Mouse (Mus musculus) hindbrain, embryonic 13.5 days (tissue): Measurements from ENCODE around the gene Sh3kbp1. TPM values are rescaled to one million over a fixed set of nuclear protein-coding genes. Genes with fewer than 3 reads are reported as not detected.
A peak's percentile ranks its signal among the peaks of the same experiment; 100 is the strongest.

Experiments used
- ATAC-seq: fragments of 200-750 bp; cut with Nextera tagmentation; 2 replicates; pipeline ENCODE4 v1.8.0; 2017; ENCODE audit warnings: moderate TSS enrichment; ENCODE audit not compliant: low FRiP score
- H3K27ac ChIP-seq: fragments of 300-500 bp; sonication (generic); 2 replicates; pipeline ENCODE4 v1.5.1; 2015; ENCODE audit warnings: inconsistent platforms, mild to moderate bottlenecking, moderate library complexity
- H3K27me3 ChIP-seq: fragments of 300-500 bp; sonication (generic); 2 replicates; pipeline ENCODE4 v1.6.1; 2015; ENCODE audit warnings: mild to moderate bottlenecking, inconsistent platforms
- H3K36me3 ChIP-seq: fragments of 300-500 bp; sonication (generic); 2 replicates; pipeline ENCODE4 v1.6.1; 2015; ENCODE audit warnings: mild to moderate bottlenecking, inconsistent platforms
- H3K4me1 ChIP-seq: fragments of 300-500 bp; sonication (generic); replicated peaks from 2 replicates; pipeline ENCODE4 v1.6.1; 2015; ENCODE audit warnings: inconsistent platforms
- H3K4me2 ChIP-seq: fragments of 300-500 bp; sonication (generic); 2 replicates; pipeline ENCODE4 v1.6.1; 2015; ENCODE audit warnings: inconsistent platforms, mild to moderate bottlenecking, moderate library complexity
- H3K4me3 ChIP-seq: fragments of 300-500 bp; sonication (generic); 2 replicates; pipeline ENCODE4 v1.5.1; 2015; ENCODE audit warnings: mild to moderate bottlenecking, inconsistent platforms
- H3K9ac ChIP-seq: fragments of 300-500 bp; sonication (generic); 2 replicates; pipeline ENCODE4 v1.6.1; 2015; ENCODE audit warnings: mild to moderate bottlenecking, inconsistent platforms
- H3K9me3 ChIP-seq: fragments of 300-500 bp; sonication (generic); 2 replicates; pipeline ENCODE4 v1.6.1; 2016; ENCODE audit warnings: inconsistent platforms
- WGBS: fragments of 180-500 bp; shearing (Covaris S2); methylation state at CpG from one replicate; pipeline ENCODE4 v1.1.7; 2015; 5-methylcytosine and 5-hydroxymethylcytosine counted together
- polyA plus RNA-seq: library from polyadenylated mRNA; unstranded; fragments of >200 nt; fragmentation: Nextera tagmentation; extraction: Ambion mirVana; gene quantifications from 2 replicates; pipeline ENCODE4 v1.2.1, GENCODE M21; 2015

Sh3kbp1 gene
- polyA plus RNA-seq, 1 experiment from 2014 or later: 45.4 TPM

DNA sequence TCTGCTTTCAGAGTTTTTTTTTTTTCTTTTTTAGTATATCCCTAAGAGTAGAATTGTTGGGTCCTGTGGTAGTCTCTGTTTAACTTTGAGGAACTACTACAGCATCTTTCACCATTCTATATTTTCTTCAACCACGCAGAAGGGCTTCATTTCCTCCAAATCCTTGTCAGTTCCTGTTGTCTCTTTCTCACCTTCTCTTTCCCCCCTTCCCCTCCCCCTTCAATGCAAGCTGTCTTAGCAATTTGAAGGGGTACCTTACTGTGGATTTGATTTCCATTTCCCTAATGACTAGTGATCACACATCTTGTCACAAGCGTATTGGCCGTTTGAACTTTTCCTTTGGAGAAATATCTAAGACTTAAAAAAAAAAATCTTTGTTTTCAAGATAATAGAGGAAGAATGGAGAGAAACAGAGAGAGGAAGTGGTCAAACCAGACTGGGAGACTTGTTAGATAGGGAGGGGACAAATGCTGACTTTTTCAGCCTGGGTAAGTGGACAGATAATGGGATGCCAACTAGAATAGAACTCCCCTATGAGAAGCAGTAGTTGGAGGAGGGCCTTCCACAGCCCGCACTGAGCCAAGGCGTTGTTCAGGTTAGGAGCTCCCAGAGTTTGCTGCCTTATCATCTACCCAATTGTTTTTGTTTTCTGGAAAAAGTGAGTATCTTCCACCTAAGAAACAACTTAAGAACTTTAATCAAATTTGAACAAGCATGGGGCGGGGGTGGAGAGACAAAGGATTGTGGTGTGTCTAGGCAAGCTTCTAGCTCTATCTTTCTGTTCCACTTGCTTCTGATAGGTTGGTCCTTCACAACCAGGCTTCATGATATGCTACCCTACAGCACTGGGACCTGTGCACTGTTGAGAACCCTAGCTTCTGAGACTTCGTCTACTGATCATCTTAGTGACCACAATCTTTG lies 130.1 kb downstream of the Sh3kbp1 start:
- Histone ChIP-seq H3K9me3 (no peaks in the 10 kb centered on the region), H3K4me2 (no peak overlapping the region), H3K9ac (no peak overlapping the region), H3K4me3 (no peak overlapping the region), H3K27ac (no peak overlapping the region), H3K4me1 (no peaks in the 10 kb centered on the region), H3K36me3 (no peaks in the 10 kb centered on the region), H3K27me3 (0 out of 2 replicates have a peak, but pooled peaks cover 3% of the 10 kb centered on the region)
- 91% methylated on average over 7 of the region's 7 CpGs for WGBS
- ATAC-seq: no peak

DNA sequence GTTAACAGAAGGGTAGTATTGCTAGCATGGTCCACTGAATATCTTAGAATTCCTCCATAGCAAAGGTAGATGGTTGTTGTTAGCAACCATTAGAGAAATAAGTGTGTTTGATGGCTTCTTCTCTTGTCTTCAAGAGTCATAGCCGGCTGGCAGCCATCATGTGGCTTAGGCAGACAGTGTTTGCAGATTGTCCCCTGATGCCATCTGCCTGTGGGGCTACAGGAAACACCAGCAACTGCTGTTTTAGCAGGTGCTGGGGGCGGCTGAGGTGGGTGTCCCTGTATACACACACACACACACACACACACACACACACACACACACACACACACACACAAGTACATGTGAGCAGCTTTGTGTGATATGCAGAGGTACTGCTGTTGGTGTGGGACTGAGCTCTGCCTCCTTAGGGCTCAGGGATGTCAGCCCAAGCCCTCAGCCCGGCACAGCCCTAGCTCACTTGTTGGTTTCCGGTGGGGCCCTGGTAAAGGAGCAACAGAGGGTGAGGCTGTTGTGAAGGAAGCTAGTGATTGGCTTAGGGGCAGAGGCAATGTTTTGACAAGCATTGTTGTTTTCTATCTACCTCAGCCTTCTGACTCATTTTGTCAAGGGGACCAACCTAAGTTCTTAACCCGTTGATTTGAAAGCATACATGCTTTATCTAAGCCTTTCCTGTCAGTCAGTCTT lies 130.9 kb downstream of the Sh3kbp1 start:
- WGBS: 86% methylated on average over 5 of the region's 5 CpGs
- no peak overlapping the region for H3K9ac ChIP-seq

DNA sequence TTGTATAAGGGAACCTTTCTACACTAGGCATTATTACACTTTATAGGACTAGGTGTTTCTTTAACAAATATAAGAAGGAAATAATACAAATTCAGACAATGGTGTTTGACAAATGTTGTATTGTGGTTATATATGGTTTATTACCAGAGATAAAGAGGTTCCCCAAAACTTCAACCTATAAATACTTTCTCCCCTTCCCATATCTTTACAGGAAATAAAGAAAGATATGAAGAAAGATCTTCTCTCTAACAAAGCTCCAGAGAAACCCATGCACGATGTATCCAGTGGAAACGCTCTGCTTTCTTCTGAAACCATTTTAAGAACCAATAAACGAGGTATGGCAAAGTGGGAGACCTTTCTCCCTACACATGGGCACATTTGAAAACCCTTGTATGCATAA lies 136.7 kb downstream of the Sh3kbp1 start:
- Histone ChIP-seq H3K4me3 (no peak overlapping the region), H3K27me3 (no peaks in the 10 kb centered on the region), H3K4me2 (no peak overlapping the region), H3K9ac (no peak overlapping the region), H3K4me1 (no peaks in the 10 kb centered on the region), H3K36me3 (no peaks in the 10 kb centered on the region), H3K9me3 (no peaks in the 10 kb centered on the region), H3K27ac (no peak overlapping the region)
- 86% methylated on average over 3 of the region's 3 CpGs for WGBS
- ATAC-seq: no peak

More for the DNA sequence above, 130.9 kb downstream of the Sh3kbp1 start:
- no peaks in the 10 kb centered on the region for H3K9me3 ChIP-seq
- no peak overlapping the region for H3K4me3 ChIP-seq
- H3K27ac ChIP-seq: no peak overlapping the region
- ATAC-seq: no peak
- H3K27me3 ChIP-seq: 0 out of 2 replicates have a peak, but pooled peaks cover 3% of the 10 kb centered on the region
- no peaks in the 10 kb centered on the region for H3K4me1 ChIP-seq
- no peak overlapping the region for H3K4me2 ChIP-seq
- H3K36me3 ChIP-seq: no peaks in the 10 kb centered on the region

DNA sequence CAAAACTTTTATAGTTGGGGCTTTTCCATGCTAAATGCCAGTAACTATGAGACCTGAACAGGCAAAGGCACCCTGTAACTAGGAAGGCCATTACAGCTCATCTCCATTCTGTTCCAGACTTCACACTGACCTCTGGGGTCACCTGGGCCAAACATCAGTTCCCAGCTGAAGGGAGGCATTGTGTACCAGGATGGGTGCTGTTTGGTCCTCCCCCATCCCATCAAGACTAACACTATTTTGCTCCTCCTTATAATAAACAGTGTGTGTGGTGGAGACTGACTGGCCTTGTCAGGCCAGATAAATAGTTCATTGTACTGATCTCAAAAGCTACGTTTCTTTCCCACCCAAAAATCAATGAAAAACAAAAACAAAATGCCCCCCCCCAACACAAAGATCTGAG lies 138.8 kb downstream of the Sh3kbp1 start:
- H3K9ac ChIP-seq: no peak overlapping the region
- H3K4me1 ChIP-seq: no peaks in the 10 kb centered on the region
- no peaks in the 10 kb centered on the region for H3K9me3 ChIP-seq
- no peak overlapping the region for H3K4me2 ChIP-seq
- H3K4me3 ChIP-seq: no peak overlapping the region
- H3K27me3 ChIP-seq: peaks cover 4% of the 10 kb centered on the region; the same call in 1 of the 2 replicates
- no peaks in the 10 kb centered on the region for H3K36me3 ChIP-seq
- no peak for ATAC-seq
- no peak overlapping the region for H3K27ac ChIP-seq
- 40% methylated on average over 1 of the region's 1 CpGs for WGBS

DNA sequence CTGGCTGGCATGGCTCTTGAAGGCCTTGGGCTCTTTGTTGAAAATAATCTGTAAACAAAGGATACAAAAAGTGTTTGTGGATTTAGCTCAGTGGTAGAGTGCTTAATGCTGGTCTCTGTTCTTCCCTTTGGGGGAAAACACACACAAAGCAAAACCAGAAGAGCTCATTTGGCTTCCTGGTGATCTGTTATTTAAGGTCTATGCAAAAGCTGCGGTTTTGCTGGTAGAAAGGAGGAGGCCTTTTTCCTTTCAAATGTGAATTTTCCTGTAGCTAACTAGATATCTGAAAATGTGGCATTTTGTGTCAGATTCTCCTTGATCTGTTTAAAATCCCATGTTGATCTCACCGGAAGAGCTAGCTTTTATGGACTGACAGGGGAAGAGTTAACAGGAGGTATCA lies 141.9 kb downstream of the Sh3kbp1 start:
- Histone ChIP-seq H3K36me3 (no peaks in the 10 kb centered on the region), H3K4me1 (no peaks in the 10 kb centered on the region), H3K27ac (no peak overlapping the region), H3K27me3 (peaks cover 16% of the 10 kb centered on the region; the same call in 1 of the 2 replicates), H3K4me2 (no peak overlapping the region), H3K9me3 (no peaks in the 10 kb centered on the region), H3K9ac (no peak overlapping the region), H3K4me3 (no peak overlapping the region)
- 56% methylated on average over 2 of the region's 2 CpGs for whole genome bisulfite sequencing
- ATAC-seq: no peak

DNA sequence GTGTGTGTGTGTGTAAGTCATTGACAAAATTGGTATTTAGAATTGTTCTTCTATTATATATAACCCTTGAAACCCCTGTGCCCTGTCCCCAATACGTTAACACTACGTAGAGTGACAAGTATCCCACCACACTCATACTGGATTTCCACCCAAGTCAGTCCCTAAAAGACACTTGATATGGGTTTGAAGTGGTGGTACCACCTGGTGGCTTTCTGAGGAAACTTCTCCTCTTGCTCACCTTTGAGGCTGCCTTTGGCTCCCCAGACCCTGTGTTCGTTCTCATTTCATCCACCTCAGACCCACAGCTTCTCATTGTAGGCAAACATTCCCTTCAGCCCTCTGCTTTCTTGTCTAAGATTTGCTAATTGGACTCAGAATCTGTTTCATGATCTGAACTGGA lies 142.7 kb downstream of the Sh3kbp1 start:
- Histone ChIP-seq H3K36me3 (no peaks in the 10 kb centered on the region), H3K9me3 (no peaks in the 10 kb centered on the region), H3K4me2 (no peak overlapping the region), H3K4me3 (no peak overlapping the region), H3K9ac (no peak overlapping the region), H3K27me3 (peaks cover 16% of the 10 kb centered on the region; the same call in 1 of the 2 replicates), H3K27ac (no peak overlapping the region), H3K4me1 (no peaks in the 10 kb centered on the region)
- ATAC-seq: no peak
- 94% methylated on average over 3 of the region's 3 CpGs for WGBS

DNA sequence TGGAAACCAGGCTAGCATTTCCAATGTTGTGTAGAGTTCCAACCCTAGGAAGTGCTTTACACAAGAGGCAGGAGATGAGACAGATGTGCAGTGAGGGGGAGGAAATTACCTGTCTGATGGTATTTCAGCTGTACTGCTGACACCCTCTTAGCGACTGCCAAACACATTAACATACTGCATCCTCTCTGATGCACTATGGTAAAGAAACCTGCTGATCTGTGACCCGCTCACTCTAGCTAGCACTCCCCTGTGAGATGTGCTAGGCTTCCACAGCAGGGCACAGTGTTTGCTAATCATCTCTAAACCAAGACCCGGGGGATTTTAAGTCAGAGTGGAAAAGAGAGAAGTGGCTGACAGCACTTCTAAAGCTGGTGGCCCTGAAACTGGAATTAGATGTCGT lies 145.1 kb downstream of the Sh3kbp1 start:
- Histone ChIP-seq H3K4me3 (no peak overlapping the region), H3K4me2 (no peak overlapping the region), H3K9me3 (no peaks in the 10 kb centered on the region), H3K27ac (no peak overlapping the region), H3K4me1 (no peaks in the 10 kb centered on the region), H3K27me3 (peaks cover 16% of the 10 kb centered on the region; the same call in 1 of the 2 replicates), H3K36me3 (no peaks in the 10 kb centered on the region), H3K9ac (no peak overlapping the region)
- 59% methylated on average over 4 of the region's 4 CpGs for WGBS
- ATAC-seq: no peak

DNA sequence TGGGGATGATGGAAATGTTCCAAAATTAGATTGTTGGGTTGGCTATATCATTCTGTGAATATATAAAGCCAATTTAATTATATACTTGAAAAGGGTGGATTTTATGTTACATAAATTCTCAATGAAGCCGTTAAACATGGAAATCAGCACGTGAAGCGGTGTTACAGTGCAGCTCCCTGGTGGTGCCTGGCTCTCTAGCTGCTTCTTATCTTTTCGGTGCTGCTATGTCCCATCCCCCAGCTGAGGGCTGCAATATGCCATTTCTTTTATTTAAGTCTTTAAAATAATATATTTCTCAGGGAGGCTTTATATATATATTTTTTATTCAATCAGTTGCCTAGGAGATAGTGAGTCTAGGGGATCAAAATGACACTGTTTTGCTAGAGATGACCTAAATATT lies 148.0 kb downstream of the Sh3kbp1 start:
- Histone ChIP-seq H3K27ac (peak overlapping the region; percentile 35; the same call in 1 of the 2 replicates), H3K27me3 (peaks cover 19% of the 10 kb centered on the region; the same call in 1 of the 2 replicates), H3K4me1 (no peaks in the 10 kb centered on the region), H3K4me3 (no peak overlapping the region), H3K9ac (no peak overlapping the region), H3K9me3 (no peaks in the 10 kb centered on the region), H3K4me2 (no peak overlapping the region), H3K36me3 (no peaks in the 10 kb centered on the region)
- ATAC-seq: no peak
- WGBS: 70% methylated on average over 4 of the region's 4 CpGs

DNA sequence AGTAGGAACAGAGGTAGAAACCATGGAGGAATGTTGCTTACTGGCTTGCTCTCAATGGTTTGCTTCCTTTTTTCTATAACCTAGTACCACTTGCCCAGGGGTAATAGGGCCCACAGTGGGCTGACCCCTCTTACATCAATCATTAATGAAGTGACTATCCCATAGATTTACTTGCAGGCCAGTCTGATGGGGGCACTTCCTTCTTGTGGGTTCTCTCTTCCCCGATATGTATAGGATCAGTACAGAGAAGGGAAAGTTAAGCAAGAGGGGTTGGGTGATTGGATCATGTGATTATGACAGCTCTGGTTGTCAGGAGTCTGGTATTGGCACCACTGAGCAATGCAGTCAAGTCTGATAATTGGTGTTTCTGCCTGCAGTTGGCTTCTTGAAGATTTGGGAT lies 151.7 kb downstream of the Sh3kbp1 start:
- Histone ChIP-seq H3K9me3 (no peaks in the 10 kb centered on the region), H3K36me3 (no peaks in the 10 kb centered on the region), H3K4me1 (no peaks in the 10 kb centered on the region), H3K4me2 (no peak overlapping the region), H3K4me3 (no peak overlapping the region), H3K9ac (no peak overlapping the region), H3K27me3 (peaks cover 6% of the 10 kb centered on the region; the same call in 1 of the 2 replicates), H3K27ac (no peak overlapping the region)
- whole genome bisulfite sequencing: 100% methylated on average over 1 of the region's 1 CpGs
- ATAC-seq: no peak

DNA sequence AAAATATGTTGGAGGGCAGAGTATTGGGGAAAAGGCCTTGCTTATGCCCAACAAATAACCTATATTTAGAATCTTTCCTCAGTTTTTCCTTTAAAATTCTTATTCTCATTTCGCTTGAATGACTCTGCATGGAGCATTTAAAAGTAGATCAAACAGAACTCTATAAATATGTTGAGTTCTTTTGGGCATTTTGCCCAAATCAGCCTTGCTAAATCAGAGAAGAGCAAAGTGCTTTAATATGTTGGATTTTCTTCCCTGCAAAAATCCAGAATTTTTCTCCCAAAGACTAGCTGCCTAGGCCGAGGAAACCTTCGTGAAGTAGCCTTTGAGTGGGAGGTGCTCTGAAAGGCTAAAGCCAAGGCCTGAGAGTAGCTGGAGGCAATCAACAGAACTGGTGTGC lies 163.4 kb downstream of the Sh3kbp1 start:
- Histone ChIP-seq H3K9ac (no peak overlapping the region), H3K4me2 (no peak overlapping the region), H3K27me3 (0 out of 2 replicates have a peak, but pooled peaks cover 5% of the 10 kb centered on the region), H3K4me1 (no peaks in the 10 kb centered on the region), H3K4me3 (no peak overlapping the region), H3K9me3 (no peaks in the 10 kb centered on the region), H3K36me3 (no peaks in the 10 kb centered on the region), H3K27ac (no peak overlapping the region)
- no peak for ATAC-seq
- 61% methylated on average over 3 of the region's 3 CpGs for WGBS

DNA sequence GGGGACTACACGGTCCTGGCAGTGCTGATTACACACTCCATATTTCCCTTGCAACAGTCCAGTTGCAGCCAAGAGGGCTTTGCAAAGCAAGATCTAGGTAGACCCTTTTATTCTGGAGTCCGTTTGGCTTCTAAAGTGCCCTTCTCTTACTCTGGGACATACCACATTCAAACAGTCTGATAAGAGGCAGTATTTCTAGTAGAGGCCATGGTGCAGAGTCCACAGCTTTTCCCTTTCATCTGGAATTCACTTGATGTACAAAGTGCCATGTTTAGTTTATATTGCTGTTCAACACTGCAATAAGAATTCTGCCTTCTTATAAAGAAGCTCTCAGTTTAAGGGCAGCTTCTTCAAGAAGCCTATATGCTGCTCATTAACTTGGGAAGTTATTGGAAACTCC lies 168.5 kb downstream of the Sh3kbp1 start:
- H3K27me3 ChIP-seq: peaks cover 12% of the 10 kb centered on the region; the same call in 1 of the 2 replicates
- H3K4me1 ChIP-seq: no peaks in the 10 kb centered on the region
- no peak overlapping the region for H3K27ac ChIP-seq
- H3K4me3 ChIP-seq: no peak overlapping the region
- H3K9me3 ChIP-seq: no peaks in the 10 kb centered on the region
- H3K9ac ChIP-seq: no peak overlapping the region
- H3K36me3 ChIP-seq: no peaks in the 10 kb centered on the region
- no peak overlapping the region for H3K4me2 ChIP-seq
- 78% methylated on average over 2 of the region's 2 CpGs for WGBS
- ATAC-seq: no peak

DNA sequence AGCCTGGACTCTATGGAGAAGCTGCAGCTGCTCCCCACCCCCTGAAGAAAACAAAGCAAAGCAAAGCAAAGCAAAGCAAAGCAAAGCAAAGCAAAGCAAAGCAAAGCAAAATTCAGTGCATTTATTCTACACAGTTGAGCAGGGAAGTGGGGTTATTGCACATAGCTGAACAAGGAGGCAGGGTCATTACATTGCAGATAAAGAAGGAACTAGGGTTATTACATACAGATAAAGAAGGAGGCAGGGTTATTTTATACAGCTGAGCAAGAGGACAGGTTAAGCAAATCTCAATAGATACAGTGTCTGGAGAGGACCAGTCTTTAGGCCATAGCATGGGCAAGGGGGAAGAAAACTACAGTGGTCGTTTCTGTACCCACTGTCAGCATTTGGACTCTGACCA lies 177.3 kb downstream of the Sh3kbp1 start:
- WGBS: 82% methylated on average over 1 of the region's 1 CpGs

More for the DNA sequence above, 177.3 kb downstream of the Sh3kbp1 start:
- Histone ChIP-seq H3K9ac (no peak overlapping the region), H3K4me3 (no peak overlapping the region), H3K4me1 (no peaks in the 10 kb centered on the region), H3K36me3 (no peaks in the 10 kb centered on the region), H3K27ac (no peak overlapping the region), H3K4me2 (no peak overlapping the region), H3K27me3 (peaks cover 21% of the 10 kb centered on the region; the same call in 1 of the 2 replicates), H3K9me3 (no peaks in the 10 kb centered on the region)
- no peak for ATAC-seq
